Mouse (Mus musculus) C2C12 (cell line): ENCODE data around the gene Gm37240. TPM values are rescaled to one million over a fixed set of nuclear protein-coding genes. Genes with fewer than 3 reads are reported as not detected.
"Not testable (repeated sequence)": the region's sequence is repeated elsewhere in the genome, so short reads cannot be mapped to it uniquely, and the experiment has no call there.

Experiments used
- H3K27me3 ChIP-seq: one replicate; pipeline ENCODE4 v1.6.1; 2011; ENCODE audit not compliant: control insufficient read depth, insufficient read depth, insufficient read length
- H3K36me3 ChIP-seq: one replicate; pipeline ENCODE4 v1.6.1; 2011; ENCODE audit not compliant: control insufficient read depth, insufficient read depth
- H3K4me3 ChIP-seq: one replicate; pipeline ENCODE4 v1.5.1; 2011; ENCODE audit warnings: mild to moderate bottlenecking, control low read depth; ENCODE audit not compliant: poor library complexity, insufficient read depth, severe bottlenecking
- H3K79me2 ChIP-seq: one replicate; pipeline ENCODE4 v1.6.1; 2011; ENCODE audit not compliant: control insufficient read depth, insufficient read depth
- H3K79me3 ChIP-seq: one replicate; pipeline ENCODE4 v1.6.1; 2011; ENCODE audit warnings: low read depth, control low read depth
- H3ac ChIP-seq: one replicate; pipeline ENCODE3; 2011; ENCODE audit warnings: low read depth; ENCODE audit not compliant: control insufficient read depth, insufficient read length
- CEBPB ChIP-seq: IDR thresholded peaks from one replicate; pipeline ENCODE4 v1.6.1; 2011; ENCODE audit warnings: low read depth, mild to moderate bottlenecking, control low read depth, moderate library complexity
- CTCF ChIP-seq: IDR thresholded peaks from one replicate; pipeline ENCODE4 v1.5.1; 2011; ENCODE audit not compliant: control insufficient read depth, insufficient read depth, insufficient read length
- FOSL1 ChIP-seq: IDR thresholded peaks from one replicate; pipeline ENCODE4 v1.8.0; 2011; ENCODE audit warnings: mild to moderate bottlenecking, low read length; ENCODE audit not compliant: poor library complexity, insufficient read depth, severe bottlenecking
- MAX ChIP-seq: IDR thresholded peaks from one replicate; pipeline ENCODE4 v1.6.1; 2011; ENCODE audit warnings: mild to moderate bottlenecking, control low read depth
- MYOD1 ChIP-seq: IDR thresholded peaks from one replicate; pipeline ENCODE4 v1.6.1; 2011; ENCODE audit warnings: low read depth; ENCODE audit not compliant: control insufficient read depth, insufficient read length
- MYOG ChIP-seq: IDR thresholded peaks from one replicate; pipeline ENCODE4 v1.6.1; 2011; ENCODE audit not compliant: control insufficient read depth, insufficient read length; ENCODE audit errors: extremely low read depth
- USF1 ChIP-seq: IDR thresholded peaks from one replicate; pipeline ENCODE4 v1.6.1; 2011; ENCODE audit warnings: low read depth, mild to moderate bottlenecking, control low read depth, moderate library complexity
- polyA plus RNA-seq: library from polyadenylated mRNA; unstranded; fragments of >200 nt; fragmentation: generic; extraction: Trizol; gene quantifications from one replicate; pipeline ENCODE4 v1.2.1, GENCODE M21; 2012; ENCODE audit warnings: missing spikeins

Gm37240 gene
- polyA plus RNA-seq, 1 experiment: 7.3 TPM

DNA sequence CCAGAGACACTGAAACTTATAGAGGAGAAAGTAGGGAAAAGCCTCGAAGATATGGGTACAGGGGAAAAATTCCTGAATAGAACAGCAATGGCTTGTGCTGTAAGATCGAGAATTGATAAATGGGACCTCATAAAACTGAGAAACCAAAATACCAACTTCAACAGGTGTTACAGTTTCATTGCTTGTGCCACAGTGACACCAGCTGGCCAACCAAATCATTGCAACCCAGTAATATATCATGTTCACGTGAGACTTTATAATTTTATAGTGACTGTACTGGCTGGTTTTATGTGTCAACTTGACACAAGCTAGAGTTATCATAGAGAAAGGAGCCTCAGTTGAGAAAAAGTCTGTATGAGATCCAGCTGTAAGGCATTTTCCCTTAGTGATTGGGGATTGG is 1344.9 kb downstream of the Gm37240 start:
- H3K79me2 ChIP-seq: peaks cover 15% of the 10 kb centered on the region
- H3K36me3 ChIP-seq, H3K4me3 ChIP-seq, H3K27me3 ChIP-seq, H3K79me3 ChIP-seq, H3ac ChIP-seq: not testable (repeated sequence)
- TF ChIP-seq MYOD1: peak; percentile 53

DNA sequence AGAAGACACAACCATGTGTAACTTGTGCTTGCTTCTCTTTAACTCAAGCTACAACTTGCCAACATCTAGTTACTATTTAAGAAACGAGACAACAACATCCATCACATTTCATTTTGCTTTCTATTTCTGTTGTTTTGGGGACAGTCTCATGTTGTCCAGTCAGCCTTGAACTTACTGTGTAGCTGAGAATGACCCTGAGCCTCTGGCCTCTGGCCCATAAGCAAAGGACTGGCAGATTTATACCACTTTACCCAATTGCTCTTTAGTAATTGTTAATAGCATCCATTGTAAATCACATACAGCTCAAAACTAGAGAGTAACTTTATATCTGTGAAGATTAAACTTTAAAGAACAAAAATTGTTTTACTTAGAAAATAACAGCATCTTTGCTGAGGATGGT is 1345.4 kb downstream of the Gm37240 start:
- TF ChIP-seq MAX (no peak), USF1 (no peak), CEBPB (no peak), FOSL1 (no peak), MYOG (no peak), MYOD1 (no peak), CTCF (no peak)
- no peak overlapping the region for H3ac ChIP-seq
- H3K27me3 ChIP-seq: no peaks in the 10 kb centered on the region
- no peaks in the 10 kb centered on the region for H3K36me3 ChIP-seq
- H3K79me3 ChIP-seq: peaks cover 7% of the 10 kb centered on the region
- no peak overlapping the region for H3K4me3 ChIP-seq
- H3K79me2 ChIP-seq: peaks cover 10% of the 10 kb centered on the region

DNA sequence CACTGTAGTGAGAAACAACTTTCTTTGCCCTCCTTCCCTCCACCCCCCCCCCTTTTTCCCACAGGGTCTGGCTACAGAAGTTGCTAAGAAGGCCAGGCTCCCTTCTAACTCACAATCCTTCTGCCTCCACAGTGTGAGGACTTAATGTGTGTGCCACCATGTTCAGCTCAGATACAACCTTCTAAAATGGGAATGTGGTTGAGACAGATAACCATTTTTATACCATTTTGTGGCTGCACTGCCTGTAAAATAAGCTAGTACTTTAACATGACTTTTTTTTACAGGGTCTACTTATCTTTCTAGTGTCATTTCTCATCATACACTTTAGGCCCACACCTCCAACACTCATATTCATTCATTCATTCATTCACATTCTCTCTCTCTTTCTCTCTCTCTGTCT is 1346.7 kb downstream of the Gm37240 start:
- H3K27me3 ChIP-seq: no peaks in the 10 kb centered on the region
- TF ChIP-seq MAX (no peak), USF1 (no peak), CEBPB (no peak), MYOG (no peak), CTCF (no peak), FOSL1 (no peak), MYOD1 (no peak)

DNA sequence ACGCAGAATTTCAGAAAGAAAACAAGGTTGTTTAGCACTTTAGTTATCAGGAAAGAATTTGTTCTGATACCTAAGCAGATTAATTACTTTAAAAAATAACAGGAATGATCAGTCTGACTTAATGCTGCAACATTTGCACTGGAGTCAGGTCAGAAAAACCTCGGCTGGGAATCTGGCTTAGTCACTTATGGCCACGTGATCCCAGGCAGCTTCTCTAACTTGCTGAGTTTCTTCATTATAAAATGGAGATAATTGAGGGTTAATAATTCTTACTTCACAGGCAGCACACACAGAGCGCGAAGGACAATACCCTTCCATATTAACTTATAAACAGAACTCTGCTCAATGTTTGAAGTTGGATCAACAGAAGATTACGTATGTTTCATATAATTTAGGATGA is 1350.3 kb downstream of the Gm37240 start:
- H3K4me3 ChIP-seq: no peak overlapping the region
- H3K36me3 ChIP-seq: no peaks in the 10 kb centered on the region
- no peak overlapping the region for H3ac ChIP-seq
- peaks cover 7% of the 10 kb centered on the region for H3K79me3 ChIP-seq
- TF ChIP-seq USF1 (peak; percentile 80), CEBPB (no peak)
- H3K79me2 ChIP-seq: peaks cover 9% of the 10 kb centered on the region
- H3K27me3 ChIP-seq: no peaks in the 10 kb centered on the region

More for the DNA sequence above, 1346.7 kb downstream of the Gm37240 start:
- no peak overlapping the region for H3K4me3 ChIP-seq
- peaks cover 7% of the 10 kb centered on the region for H3K79me3 ChIP-seq
- peaks cover 9% of the 10 kb centered on the region for H3K79me2 ChIP-seq
- H3ac ChIP-seq: no peak overlapping the region
- no peaks in the 10 kb centered on the region for H3K36me3 ChIP-seq

DNA sequence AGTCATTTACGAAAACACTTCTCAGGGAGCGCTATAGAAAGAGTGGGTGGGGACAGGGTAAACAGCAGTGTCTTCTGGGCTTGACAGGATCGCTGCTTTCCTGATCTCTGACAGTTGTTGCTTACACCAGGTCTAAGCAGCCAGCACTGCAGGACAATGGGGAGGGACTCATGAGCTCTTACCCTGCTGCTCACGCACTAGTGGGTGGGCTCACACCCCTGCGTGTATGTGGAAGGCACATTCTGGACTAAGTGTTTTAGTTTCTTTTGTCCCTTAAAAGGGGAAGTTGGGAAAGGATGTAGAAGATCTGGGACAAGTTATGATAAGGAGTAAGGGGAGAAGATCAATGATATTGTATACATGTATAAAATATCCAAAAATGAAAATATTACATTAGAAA is 1354.1 kb downstream of the Gm37240 start:
- Histone ChIP-seq H3K79me2 (no peaks in the 10 kb centered on the region), H3K36me3 (no peaks in the 10 kb centered on the region), H3ac (no peak overlapping the region), H3K79me3 (peaks cover 4% of the 10 kb centered on the region), H3K4me3 (no peak overlapping the region), H3K27me3 (no peaks in the 10 kb centered on the region)
- TF ChIP-seq MYOG (no peak), CTCF (no peak), USF1 (no peak)

DNA sequence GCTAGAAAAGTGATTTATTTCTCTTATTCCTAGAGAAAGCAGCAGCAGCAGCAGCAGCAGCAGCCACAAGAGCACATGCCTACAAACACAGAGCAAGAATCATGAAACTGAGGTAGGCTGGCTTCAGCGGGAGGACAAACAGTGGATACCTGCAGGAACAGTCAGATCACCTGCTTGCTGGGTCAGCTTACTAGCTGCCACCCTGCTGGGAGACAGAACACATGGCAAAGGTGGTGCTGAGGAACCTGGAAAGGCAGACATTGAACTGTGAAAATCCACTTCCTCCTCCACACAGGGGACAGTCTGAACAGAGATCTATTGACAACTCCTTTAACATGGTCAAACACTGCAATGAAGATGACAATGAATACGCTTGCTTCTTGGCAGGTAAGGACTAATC is 1358.3 kb downstream of the Gm37240 start:
- Histone ChIP-seq H3K27me3 (no peaks in the 10 kb centered on the region), H3ac (no peak overlapping the region), H3K79me3 (peaks cover 4% of the 10 kb centered on the region), H3K79me2 (no peaks in the 10 kb centered on the region), H3K4me3 (no peak overlapping the region), H3K36me3 (peaks cover 9% of the 10 kb centered on the region)
- TF ChIP-seq USF1: no peak
- no peak for TF ChIP-seq FOSL1
- no peak for TF ChIP-seq CTCF
- TF ChIP-seq MYOG: no peak

DNA sequence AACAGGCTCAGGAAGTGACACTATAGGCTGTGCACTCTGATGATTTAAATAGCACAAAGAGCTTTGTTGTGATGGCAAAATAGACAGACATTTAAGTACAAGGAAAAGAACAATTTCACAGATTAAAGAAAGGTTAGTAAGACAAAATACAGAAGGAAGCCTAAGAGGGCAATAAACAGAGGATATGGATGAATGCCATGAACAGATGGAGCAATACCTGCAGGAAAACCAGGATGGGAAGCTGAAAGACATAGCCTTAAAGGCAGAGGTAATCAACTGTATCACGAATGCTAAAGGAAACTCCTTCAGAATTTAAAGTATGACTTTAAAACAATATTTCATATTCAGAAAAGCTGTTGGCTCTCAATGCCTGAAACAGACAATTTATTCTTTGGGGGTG is 1362.4 kb downstream of the Gm37240 start:
- TF ChIP-seq CEBPB (no peak), MYOD1 (no peak), FOSL1 (no peak), CTCF (no peak), MYOG (no peak), MAX (no peak), USF1 (no peak)
- H3K4me3 ChIP-seq: no peak overlapping the region
- H3K79me2 ChIP-seq: no peaks in the 10 kb centered on the region
- H3K27me3 ChIP-seq: no peaks in the 10 kb centered on the region
- H3ac ChIP-seq: no peak overlapping the region
- peaks cover 2% of the 10 kb centered on the region for H3K79me3 ChIP-seq
- H3K36me3 ChIP-seq: peaks cover 9% of the 10 kb centered on the region
